Mouse (Mus musculus): ENCODE results near the gene Pecam1.
"Not testable (repeated sequence)": the region's sequence is repeated elsewhere in the genome, so short reads cannot be mapped to it uniquely, and the experiment has no call there.

The Pecam1 gene

DNA sequence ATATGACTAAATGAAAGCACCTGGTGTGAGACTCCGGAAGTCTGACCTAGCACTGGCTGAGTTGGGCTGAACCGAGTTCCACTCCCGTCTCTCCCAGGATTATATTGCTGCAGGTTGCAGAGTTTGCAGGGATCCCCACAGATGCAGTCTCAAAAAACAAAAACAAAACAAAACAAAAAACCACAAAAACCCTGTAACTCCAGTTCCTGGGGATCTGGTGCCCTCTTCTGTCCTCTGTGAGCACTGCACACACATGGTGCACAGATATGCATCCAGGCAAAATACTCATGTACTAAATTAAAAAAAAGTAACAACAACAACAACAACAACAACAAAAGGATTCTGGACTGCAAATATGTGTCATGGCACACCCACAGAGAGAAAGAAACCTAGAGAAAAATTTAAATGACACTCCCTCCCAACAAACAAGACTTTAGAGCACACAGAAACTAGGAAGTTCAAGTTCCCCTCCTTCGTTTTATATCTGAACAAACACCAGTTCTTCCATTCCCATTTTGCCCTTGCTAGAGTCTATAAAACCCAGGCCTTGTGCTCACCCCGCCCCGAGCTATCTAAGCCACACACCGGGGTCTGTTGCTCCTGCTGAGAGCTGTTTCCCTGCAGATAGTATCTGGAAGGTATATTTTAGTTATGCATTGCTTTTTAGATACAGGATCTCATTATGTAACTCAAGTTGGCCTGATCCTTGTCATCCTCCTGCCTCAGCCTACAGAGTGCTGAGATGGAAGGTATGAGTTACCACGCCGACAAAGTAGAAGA is 20.0 kb upstream of the Pecam1 start:
- DNase-seq = peak; percentile 41

- no peak for DNase-seq
Observed at GRCm38 (mm10) chr11:106767516-106767915, 17.1 kb upstream of the Pecam1 start.

GRCm38 (mm10) chr11:106766611-106767162 is 16.3 kb upstream of the Pecam1 start:
- DNase-seq = no peak

- no peak for DNase-seq
Observed at GRCm38 (mm10) chr11:106762800-106763185, 12.4 kb upstream of the Pecam1 start.

DNA sequence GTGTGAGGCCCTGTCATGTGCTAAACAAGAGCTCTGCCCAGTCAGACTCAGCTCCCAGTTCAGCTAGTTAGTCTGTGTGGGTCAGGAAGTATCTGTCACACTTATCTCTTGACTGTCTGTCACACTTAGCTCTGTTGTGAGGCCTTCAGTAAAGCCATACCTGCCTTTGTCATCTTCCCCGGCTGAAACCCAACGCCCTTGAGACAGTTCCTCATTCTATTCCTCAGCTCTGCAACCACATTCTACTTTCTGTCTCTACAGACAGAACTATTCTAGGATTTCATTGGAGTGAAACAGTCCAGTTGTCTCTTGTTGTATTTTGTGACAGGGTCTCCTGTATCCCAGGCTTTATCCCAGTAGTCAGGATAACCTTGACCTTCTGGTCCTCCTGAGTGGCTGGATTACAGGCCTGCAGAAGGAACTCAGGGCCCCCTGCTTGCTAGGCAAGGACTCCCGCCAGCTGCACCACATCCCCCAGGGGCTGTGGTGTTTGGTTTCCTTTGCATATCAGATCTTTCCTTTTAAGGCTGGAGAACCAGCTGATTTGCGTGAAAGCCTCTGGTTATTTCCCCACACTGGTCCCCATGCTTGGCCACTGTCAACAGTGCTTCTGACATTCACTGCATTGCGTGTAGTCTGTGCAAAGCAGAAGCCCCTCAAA is 11.8 kb upstream of the Pecam1 start:
- no peak for DNase-seq

DNA sequence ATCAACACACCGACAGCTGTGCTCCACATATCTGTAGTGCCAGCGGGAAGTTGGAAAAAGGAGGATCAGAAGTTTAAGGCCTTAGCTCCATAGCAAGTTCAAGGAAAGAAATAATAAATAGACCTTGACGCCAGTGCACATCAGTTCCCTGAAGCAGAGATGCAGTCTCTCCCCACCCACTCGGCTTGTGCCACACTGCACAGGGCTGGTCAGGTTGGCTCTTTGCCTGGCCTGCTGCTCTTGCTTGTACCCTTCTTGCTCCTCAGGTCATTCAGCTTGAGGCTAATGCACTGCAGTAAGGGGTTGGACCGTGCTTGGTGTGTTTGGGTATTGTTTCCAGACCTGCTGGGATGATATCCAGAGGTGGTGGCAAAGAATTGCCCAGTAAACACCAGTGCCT is 10.1 kb upstream of the Pecam1 start:
- DNase-seq = no peak

DNA sequence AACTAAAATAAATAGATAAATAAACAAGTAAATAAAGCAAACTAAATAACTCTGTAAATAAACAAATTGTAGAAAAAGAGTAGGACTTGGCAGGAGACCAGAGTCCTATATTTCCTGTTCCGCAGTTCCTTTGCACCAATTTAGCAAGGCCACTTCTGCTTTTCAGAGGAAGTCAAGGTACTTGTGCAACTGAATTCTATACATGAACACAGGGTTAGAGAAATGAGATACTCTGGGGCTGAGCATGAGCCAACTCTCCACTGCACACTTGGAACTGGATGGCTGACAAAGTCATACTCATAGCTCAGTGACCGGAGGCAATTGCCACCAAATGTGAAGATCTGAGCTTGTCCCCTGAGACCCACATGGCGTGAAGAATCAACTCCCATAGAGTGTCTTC is 8.6 kb upstream of the Pecam1 start:
- no peak for DNase-seq

GRCm38 (mm10) chr11:106755583-106755982 is 5.2 kb upstream of the Pecam1 start:
- DNase-seq = peak; percentile 39

GRCm38 (mm10) chr11:106753314-106753713 is 2.9 kb upstream of the Pecam1 start:
- DNase-seq = no peak

DNA sequence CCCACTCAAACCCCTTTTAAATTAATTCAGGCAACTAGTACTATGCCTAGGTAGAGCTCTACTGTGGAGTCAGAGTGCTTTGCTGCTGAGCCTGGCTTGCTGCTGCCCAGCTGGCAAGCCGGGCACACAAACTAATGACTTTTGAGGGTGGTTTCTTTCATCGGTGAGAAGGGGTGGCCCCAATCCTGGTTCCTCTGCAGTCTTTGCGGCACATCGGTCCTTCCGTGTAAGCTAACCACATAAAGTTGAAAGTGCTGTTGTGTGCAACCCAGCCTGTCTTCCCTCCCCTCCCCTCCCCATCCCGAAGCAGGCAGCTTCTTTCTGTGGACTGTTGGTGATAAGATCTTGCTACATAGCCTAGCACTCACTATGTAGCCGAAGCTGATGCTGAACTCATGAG is 1.7 kb upstream of the Pecam1 start:
- DNase-seq = no peak

GRCm38 (mm10) chr11:106751039-106752018 is 901 bp upstream of the Pecam1 start, which contains the start of gene Milr1:
Milr1 (plus strand) TSS chr11:106751226.
- no peak for DNase-seq

DNA sequence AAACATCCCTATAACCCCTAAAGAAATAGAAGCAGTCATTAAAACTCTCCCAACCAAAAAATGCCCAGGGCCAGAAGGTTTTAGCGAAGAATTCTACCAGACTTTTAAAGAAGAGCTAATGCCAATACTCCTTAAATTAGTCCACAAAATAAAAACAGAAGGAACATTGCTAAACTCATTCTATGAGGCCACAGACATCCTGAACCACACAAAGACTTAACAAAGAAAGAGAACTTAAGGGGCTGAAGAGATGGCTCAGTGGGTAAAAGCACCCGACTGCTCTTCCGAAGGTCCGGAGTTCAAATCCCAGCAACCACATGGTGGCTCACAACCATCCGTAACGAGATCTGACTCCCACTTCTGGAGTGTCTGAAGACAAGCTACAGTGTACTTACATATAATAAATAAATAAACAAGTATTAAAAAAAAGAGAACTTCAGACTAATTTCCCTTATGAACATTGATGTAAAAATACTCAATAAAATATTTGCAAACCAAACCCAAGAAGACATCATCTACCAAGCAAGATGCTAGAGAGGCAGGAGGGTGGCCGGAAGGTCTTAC is 789 bp downstream of the Pecam1 start:
- not testable (repeated sequence) for DNase-seq

DNA sequence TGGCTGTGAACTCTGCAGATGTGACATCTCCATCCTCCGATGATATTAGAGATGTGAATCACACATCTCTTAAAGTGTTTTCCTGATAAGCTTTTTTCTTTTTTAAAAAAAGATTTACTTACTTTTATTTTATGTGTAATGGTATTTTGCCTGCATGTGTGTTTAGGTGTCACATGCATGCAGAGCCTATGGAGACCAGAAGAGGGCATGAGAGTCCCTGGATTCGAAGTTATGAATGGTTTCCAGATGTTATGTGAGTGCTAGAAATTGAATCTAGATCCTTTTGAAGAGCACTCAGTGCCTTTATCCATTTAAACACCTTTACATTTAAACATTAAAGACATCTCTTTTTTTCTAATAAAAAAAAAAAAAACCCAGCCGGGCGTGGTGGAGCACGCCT is 5.5 kb downstream of the Pecam1 start:
- no peak for DNase-seq

DNA sequence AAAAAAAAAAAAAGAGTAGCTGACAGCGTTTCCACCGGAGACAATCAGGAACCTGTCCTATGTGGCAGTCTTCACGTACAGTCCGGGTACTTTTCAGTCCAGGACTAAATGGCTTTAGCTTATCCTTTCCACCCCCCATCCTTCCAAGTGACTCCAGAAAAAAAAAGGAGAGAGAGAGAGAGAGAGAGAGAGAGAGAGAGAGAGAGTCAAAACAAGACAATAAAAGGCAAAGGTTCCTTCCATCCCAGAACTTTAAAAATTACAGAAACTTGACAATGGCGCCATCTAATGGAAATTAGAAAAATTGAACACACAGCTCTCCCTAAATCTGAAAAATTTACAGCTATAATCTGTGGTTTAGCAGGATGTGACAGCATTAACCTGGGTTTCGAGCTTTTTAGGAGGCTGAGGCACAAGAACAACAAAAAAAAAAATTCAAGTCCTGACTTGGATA is 8.0 kb downstream of the Pecam1 start:
- DNase-seq = peak; percentile 75

GRCm38 (mm10) chr11:106741826-106742225 is 8.6 kb downstream of the Pecam1 start:
- DNase-seq = no peak

DNA sequence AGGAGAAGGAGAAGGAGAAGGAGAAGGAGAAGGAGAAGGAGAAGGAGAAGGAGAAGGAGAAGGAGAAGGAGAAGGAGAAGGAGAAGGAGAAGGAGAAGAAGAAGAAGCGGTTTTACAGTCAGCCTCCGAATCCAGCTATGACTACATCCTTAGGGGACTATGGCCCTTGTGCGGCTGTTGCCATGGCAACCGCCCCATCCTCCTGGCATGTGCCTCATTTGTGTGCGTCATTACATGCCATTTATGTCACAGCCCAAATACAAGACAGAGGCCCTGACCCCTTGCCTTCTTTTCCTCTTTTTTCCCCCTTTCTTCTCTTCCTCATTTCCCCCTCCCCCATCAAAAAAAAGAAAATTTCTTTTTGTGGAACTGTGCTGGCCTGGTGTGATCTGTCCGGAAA is 9.2 kb downstream of the Pecam1 start:
- peak; percentile 60 for DNase-seq

DNA sequence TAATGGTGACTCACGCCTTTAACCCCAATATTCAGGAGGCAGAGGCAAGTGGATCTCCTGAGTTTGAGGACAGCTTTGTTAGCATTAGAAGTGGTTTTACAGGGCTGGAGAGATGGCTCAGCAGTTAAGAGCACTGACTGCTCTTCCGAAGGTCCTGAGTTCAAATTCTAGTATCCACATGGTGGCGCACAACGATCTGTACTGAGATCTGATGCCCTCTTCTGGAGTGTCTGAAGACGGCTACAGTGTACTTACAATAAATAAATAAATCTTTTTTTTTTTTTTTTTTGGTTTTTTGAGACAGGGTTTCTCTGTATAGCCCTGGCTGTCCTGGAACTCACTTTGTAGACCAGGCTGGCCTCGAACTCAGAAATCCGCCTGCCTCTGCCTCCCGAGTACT is 9.7 kb downstream of the Pecam1 start:
- not testable (repeated sequence) for DNase-seq

DNA sequence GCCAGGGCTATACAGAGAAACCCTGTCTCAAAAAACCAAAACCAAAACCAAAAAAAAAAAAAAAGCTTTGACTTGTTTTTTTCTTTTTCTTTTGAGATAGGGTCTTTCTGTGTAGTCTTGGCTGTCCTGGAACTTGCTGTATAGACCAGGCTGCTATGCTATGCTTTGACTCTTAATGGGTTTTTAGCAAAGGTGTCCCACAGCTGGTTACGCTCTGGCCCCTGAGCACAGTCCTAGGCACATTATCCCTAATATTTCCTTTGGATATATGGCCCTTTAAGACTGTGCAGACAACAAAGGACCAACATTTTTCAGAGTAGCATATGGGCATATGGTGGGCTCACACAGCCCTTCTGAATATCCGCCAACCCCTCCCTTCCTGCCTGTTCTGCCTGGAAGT is 11.3 kb downstream of the Pecam1 start:
- DNase-seq = no peak

DNA sequence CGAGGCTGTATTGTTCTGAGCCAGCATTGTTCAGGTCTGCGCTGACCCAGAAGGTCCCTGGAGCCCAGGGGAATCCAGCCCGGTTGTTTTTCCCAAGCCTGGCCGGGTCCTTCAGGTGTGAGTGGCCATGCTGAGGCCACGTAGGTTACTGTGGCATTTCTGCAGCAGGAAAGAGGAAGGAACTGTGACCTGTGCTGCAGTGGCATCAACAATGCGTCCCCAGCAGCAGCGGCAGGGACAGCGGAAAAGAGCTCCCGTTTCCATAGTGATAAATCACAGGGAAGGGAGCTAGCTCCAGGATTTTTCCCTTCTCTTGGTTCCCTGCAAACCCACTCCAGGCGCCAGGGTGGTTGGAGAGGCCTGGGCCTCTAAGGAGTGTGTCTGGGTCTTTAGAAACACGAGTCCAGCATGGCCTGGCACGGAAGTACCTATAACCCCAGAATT is 13.2 kb downstream of the Pecam1 start:
- peak; percentile 45 for DNase-seq

- DNase-seq = peak; percentile 47
Observed at GRCm38 (mm10) chr11:106736614-106737013, 13.8 kb downstream of the Pecam1 start.

- DNase-seq = no peak
Observed at GRCm38 (mm10) chr11:106730714-106731113, 19.7 kb downstream of the Pecam1 start.

DNA sequence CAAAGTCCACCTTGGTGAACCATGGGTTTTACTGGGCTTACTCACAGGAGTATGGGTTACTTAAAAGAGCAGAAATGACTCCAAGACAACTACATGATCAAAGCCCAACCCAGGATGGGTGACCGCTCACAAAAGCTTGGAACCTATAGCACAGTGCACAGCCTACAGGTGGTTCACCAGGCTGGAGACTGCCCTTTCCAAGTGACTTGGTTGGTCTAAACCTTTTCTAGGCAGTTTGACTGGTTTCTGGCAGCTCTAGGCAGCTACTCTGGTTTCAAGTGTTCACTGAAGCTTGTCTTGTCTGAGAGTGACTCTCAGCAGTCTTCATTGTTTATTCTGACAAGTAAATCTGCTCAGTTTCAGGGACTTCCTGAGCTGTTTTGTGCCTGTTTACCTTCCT is 20.8 kb downstream of the Pecam1 start:
- DNase-seq = no peak

Measured in retina, postnatal 1 day (tissue).